Comparison of ENCODE assay signal across 20 mouse cellular contexts in genomic region chr1:43520216-43520988, GRCm38 (mm10).
A peak's percentile ranks its signal among the peaks of the same experiment; 100 is the strongest.
DNase-seq lines count a peak whose midpoint lies in the region; ATAC-seq lines count a peak whose summit lies in the region.
"Had no signal": no experiment of that assay in that cellular context is flagged by ENCODE, and none has a peak within 500 bp of the region (broad histone marks: within the 10 kb centered on the region; RNA-seq: fewer than 3 reads in every experiment).

No protein-coding gene starts in this region.

- H3K9ac ChIP-seq in forebrain, embryonic 11.5 days (ENCODE audit: low read length), result no peak overlapping the region
- H3K9ac ChIP-seq in forebrain, embryonic 12.5 days, result no peak overlapping the region
- 0 out of 2 replicates have a peak overlapping the region, but pooled peaks have one; percentile 4 for H3K9ac ChIP-seq in liver, embryonic 13.5 days
- H3K9ac ChIP-seq: hindbrain, embryonic 12.5 days; limb, embryonic 15.5 days; neural tube, embryonic 12.5 days had no signal

- H3K4me3 ChIP-seq in forebrain, embryonic 11.5 days (ENCODE audit: low read depth, low read length), result no peak overlapping the region
- no peak overlapping the region for H3K4me3 ChIP-seq in forebrain, embryonic 12.5 days (replicated peaks)
- no peak overlapping the region for H3K4me3 ChIP-seq in liver, embryonic 13.5 days (replicated peaks)
- H3K4me3 ChIP-seq in heart, embryonic 10.5 days, result no peak overlapping the region
- H3K4me3 ChIP-seq: hindbrain, embryonic 12.5 days; limb, embryonic 15.5 days; neural tube, embryonic 12.5 days had no signal

- ATAC-seq in forebrain, embryonic 11.5 days (replicated peaks; ENCODE audit: low FRiP score), result no peak
- ATAC-seq in forebrain, embryonic 12.5 days (ENCODE audit: low FRiP score), result no peak
- ATAC-seq in activated CD4-positive, CD25-positive, alpha-beta regulatory T cell, adult 4 months, result peak; percentile 74
- ATAC-seq in liver, embryonic 13.5 days (ENCODE audit: low read depth), result no peak
- 0 out of 2 replicates have a peak, but pooled peaks have one; percentile 38 for ATAC-seq in monocyte, adult 5-6 weeks (replicated peaks; ENCODE audit: insufficient number of reproducible peaks, low FRiP score, low TSS enrichment, poor library complexity, severe bottlenecking)
- ATAC-seq: forebrain, embryonic 16.5 days had no signal

- H3K36me3 ChIP-seq in forebrain, embryonic 11.5 days (ENCODE audit: control insufficient read depth, insufficient read depth, low read length), result no peaks in the 10 kb centered on the region
- H3K36me3 ChIP-seq in forebrain, embryonic 12.5 days (replicated peaks), result no peaks in the 10 kb centered on the region
- no peaks in the 10 kb centered on the region for H3K36me3 ChIP-seq in liver, embryonic 13.5 days
- H3K36me3 ChIP-seq in heart, embryonic 10.5 days, result no peaks in the 10 kb centered on the region
- H3K36me3 ChIP-seq: hindbrain, embryonic 12.5 days; limb, embryonic 15.5 days; neural tube, embryonic 12.5 days had no signal

- no peaks in the 10 kb centered on the region for H3K9me3 ChIP-seq in forebrain, embryonic 11.5 days (ENCODE audit: control insufficient read depth, low read length)
- no peaks in the 10 kb centered on the region for H3K9me3 ChIP-seq in forebrain, embryonic 12.5 days
- no peaks in the 10 kb centered on the region for H3K9me3 ChIP-seq in liver, embryonic 13.5 days (replicated peaks)
- no peaks in the 10 kb centered on the region for H3K9me3 ChIP-seq in heart, embryonic 10.5 days
- H3K9me3 ChIP-seq: hindbrain, embryonic 12.5 days; limb, embryonic 15.5 days; neural tube, embryonic 12.5 days had no signal

- DNase-seq in forebrain, embryonic 11.5 days (ENCODE audit: low spot score), result peak; percentile 2
- no peak for DNase-seq in liver, embryonic 13.5 days
- no peak for DNase-seq in embryo, embryonic 10 days (ENCODE audit: low spot score)
- DNase-seq in heart, embryonic 10.5 days (ENCODE audit: low spot score), result no peak
- no peak for DNase-seq in urinary bladder, postnatal 10 days (ENCODE audit: low spot score)
- DNase-seq: adrenal gland, postnatal 14 days; cerebellum, adult 9-10 months; gastrocnemius, postnatal 25 days; kidney, adult 18-20 months; kidney, postnatal 25 days; layer of hippocampus, adult 9-11 months; midbrain, embryonic 14.5 days; thymus, postnatal 14 days had no signal

- H3K4me1 ChIP-seq in forebrain, embryonic 11.5 days (replicated peaks; ENCODE audit: control insufficient read depth, insufficient read depth, low read length), result no peaks in the 10 kb centered on the region
- no peaks in the 10 kb centered on the region for H3K4me1 ChIP-seq in forebrain, embryonic 12.5 days
- peaks cover 56% of the 10 kb centered on the region for H3K4me1 ChIP-seq in liver, embryonic 13.5 days (replicated peaks)
- peaks cover 23% of the 10 kb centered on the region; the same call in 1 of the 2 replicates for H3K4me1 ChIP-seq in heart, embryonic 10.5 days
- H3K4me1 ChIP-seq: limb, embryonic 15.5 days had no signal

- no peaks in the 10 kb centered on the region for H3K27me3 ChIP-seq in forebrain, embryonic 11.5 days (ENCODE audit: control insufficient read depth, insufficient read depth, low read length)
- H3K27me3 ChIP-seq in forebrain, embryonic 12.5 days, result no peaks in the 10 kb centered on the region
- H3K27me3 ChIP-seq in liver, embryonic 13.5 days, result no peaks in the 10 kb centered on the region
- no peaks in the 10 kb centered on the region for H3K27me3 ChIP-seq in heart, embryonic 10.5 days (ENCODE audit: insufficient read depth, poor library complexity, severe bottlenecking)
- H3K27me3 ChIP-seq: hindbrain, embryonic 12.5 days; limb, embryonic 15.5 days; neural tube, embryonic 12.5 days had no signal

- H3K4me2 ChIP-seq in forebrain, embryonic 11.5 days (ENCODE audit: low read depth, low read length, severe bottlenecking), result no peak overlapping the region
- H3K4me2 ChIP-seq in forebrain, embryonic 12.5 days, result no peak overlapping the region
- 0 out of 2 replicates have a peak overlapping the region, but pooled peaks have one; percentile 1 for H3K4me2 ChIP-seq in liver, embryonic 13.5 days
- H3K4me2 ChIP-seq: hindbrain, embryonic 12.5 days; limb, embryonic 15.5 days; neural tube, embryonic 12.5 days had no signal

- H3K27ac ChIP-seq in forebrain, embryonic 11.5 days (ENCODE audit: low read depth, low read length), result no peak overlapping the region
- no peak overlapping the region for H3K27ac ChIP-seq in forebrain, embryonic 12.5 days
- peak overlapping the region; percentile 70 for H3K27ac ChIP-seq in liver, embryonic 13.5 days
- no peak overlapping the region for H3K27ac ChIP-seq in heart, embryonic 10.5 days
- H3K27ac ChIP-seq: hindbrain, embryonic 12.5 days; limb, embryonic 15.5 days; neural tube, embryonic 12.5 days had no signal

- WGBS in forebrain, embryonic 11.5 days, result 89% methylated on average over 1 of the region's 1 CpGs
- WGBS in forebrain, embryonic 12.5 days, result 93% methylated on average over 1 of the region's 1 CpGs
- 61% methylated on average over 1 of the region's 1 CpGs for WGBS in liver, embryonic 13.5 days (ENCODE audit: insufficient replicate concordance)
- 79% methylated on average over 1 of the region's 1 CpGs for WGBS in heart, embryonic 10.5 days

Comparison
In these comparisons a context has a peak if more than half of its experiments do, and no peak if none do; other contexts are left out.
1. ATAC-seq: peak in activated CD4-positive, CD25-positive, alpha-beta regulatory T cell, adult 4 months (single experiment) and monocyte, adult 5-6 weeks (single experiment); none in forebrain, embryonic 11.5 days (single experiment), forebrain, embryonic 12.5 days (single experiment) and liver, embryonic 13.5 days (single experiment).